Mouse (Mus musculus) kidney, adult 11 months (tissue): ENCODE measurements around the gene Adamts9.

ENCODE experiments used
- DNase-seq: peaks from one replicate; pipeline ENCODE4 v3.0.0; 2022

Gene Adamts9

DNA sequence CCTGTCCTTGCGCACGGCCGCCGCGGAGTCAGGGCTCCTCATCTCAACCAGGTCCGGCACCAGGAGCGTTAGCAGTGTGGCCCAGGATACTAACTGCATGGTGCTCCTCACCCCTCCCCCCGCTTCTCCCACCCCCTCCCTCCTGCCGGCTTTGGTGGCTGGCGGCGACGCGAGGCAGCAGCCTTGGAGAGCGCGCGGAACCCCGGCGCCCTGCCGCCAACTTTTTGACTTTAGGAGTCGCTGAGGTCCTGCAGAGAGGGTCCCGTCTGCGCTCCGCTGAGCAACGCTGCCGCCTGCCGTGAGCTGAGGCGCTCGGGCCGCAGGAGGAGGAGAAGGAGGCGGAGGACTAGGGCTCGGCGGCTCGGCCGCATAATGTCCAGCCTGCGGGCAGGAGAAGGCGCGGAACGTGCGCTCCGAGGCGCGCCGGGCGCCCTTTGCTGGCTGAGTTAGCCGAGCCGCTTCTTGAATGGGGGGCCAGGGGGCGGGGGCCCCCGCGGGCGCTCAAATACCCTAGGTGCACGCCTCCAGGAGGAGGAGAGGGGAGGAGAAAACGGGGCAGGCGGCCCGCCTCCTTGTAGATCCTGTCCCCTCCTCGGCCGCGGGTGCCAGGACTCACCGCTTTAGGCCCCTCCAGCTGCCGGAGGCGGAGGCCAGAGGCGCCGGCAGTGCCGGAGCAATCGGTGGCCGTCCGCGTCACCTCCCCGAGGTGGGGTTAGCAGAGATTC is at the start of gene Adamts9:
Adamts9 (minus strand) TSS at position 436 of the 725 bp plus-strand sequence.
- peak; percentile 89 for DNase-seq

DNA sequence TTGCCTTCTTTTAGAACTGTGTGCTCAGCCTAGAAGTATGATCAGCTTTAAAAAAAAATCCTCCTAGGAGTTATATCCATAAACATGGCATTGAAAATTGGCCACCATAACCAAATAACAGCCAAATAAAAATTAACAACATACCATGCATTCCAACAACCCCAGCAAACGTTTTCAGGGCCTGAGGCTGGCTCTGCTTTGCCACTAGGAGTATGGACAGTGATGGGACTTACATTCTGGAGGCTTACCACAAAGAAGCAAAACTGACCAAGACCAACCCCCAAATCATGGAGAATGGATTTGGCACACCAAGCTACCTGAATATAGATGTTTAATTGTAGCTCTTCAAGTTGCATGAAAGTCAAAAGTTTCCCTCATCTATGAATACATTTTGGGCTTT is 48.3 kb upstream of the Adamts9 start:
- no peak for DNase-seq

GRCm38 (mm10) chr6:92988620-92988998 is 45.3 kb upstream of the Adamts9 start:
- no peak for DNase-seq

- DNase-seq, result peak; percentile 50
These were observed 44.7 kb upstream of the Adamts9 start for GRCm38 (mm10) chr6:92987846-92988619.

- DNase-seq, result peak; percentile 41
These were observed 44.1 kb upstream of the Adamts9 start for GRCm38 (mm10) chr6:92987366-92987765.

DNA sequence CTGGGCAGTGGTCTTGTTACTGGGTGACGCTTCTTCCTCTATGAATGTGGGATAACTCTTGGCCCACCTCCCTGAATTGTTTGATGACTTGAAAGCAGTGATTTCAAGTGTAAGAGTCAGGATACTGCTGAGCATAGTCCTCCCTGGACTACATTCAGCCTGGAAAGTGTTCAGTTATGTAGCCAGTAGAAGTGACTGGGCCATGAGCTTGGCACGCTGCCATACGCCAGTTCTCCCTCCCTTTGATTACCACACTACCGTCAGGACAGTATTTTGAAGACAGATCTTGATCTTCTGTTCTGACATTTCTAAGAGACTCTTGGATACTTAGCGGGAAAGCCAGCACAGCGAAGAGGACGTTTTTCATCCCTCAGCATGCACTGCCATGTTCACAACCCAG is 40.1 kb upstream of the Adamts9 start:
- DNase-seq, result no peak

- DNase-seq, result no peak
These were observed 38.3 kb upstream of the Adamts9 start for GRCm38 (mm10) chr6:92981451-92982186.

GRCm38 (mm10) chr6:92973340-92973739 is 30.0 kb upstream of the Adamts9 start:
- DNase-seq, result no peak

DNA sequence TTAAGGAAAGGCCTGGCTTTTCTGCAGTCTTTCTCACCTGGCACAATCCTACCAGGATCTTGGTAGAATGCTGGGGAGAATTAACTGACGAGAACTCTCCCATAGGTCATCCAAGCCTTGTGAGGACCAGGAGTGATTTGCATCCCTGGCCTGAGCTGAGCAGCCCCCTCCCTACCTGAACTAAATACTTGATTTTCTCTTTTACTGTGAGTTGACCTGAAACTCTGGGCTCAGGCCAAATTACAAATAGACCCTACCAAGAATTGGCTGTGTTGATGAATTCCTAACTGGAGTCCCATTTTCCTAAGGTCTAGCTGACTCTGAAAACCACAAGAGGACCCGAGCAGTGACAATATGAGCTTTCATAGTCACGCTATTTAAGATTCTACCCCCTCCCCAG is 25.4 kb upstream of the Adamts9 start:
- DNase-seq, result no peak

- DNase-seq, result no peak
These were observed 24.9 kb upstream of the Adamts9 start for GRCm38 (mm10) chr6:92968216-92968615.

GRCm38 (mm10) chr6:92962966-92963365 is 19.7 kb upstream of the Adamts9 start:
- no peak for DNase-seq

GRCm38 (mm10) chr6:92960997-92961396 is 17.7 kb upstream of the Adamts9 start:
- DNase-seq, result no peak

GRCm38 (mm10) chr6:92959416-92959815 is 16.1 kb upstream of the Adamts9 start:
- DNase-seq, result no peak

- no peak for DNase-seq
These were observed 4.2 kb upstream of the Adamts9 start for GRCm38 (mm10) chr6:92947337-92948042.

- DNase-seq, result no peak
These were observed 1.4 kb upstream of the Adamts9 start for GRCm38 (mm10) chr6:92944711-92945110.

DNA sequence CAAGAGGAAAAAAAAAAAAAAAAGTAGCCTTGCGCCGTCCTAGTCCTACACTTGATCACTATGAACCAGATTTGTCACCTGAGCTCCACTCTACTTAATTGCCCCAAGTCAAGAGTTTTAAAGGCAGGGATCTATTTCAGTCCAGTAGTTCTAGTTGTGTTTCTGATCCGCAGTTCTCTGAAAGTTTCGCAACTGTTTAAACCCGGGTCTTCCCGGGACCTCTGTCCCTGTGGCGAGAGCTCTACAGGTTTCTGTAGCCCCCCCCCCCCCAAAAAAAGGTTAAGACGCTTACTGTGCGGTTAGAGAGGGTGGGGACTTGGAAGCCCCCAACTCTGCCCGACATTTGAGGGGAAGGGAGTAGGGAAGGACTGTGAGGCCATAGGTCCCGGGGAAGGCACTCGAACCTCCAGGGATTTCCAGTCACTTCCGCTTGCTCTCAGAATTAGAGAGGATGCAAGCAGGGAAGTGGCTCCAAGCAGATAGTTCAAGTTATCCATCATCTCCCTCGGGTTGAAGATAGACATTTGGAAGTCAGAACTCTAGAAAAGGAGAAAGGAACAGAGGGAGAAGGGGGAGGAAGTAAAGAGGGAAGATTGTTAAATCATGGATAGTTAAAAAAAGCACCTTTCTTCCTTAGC is 875 bp upstream of the Adamts9 start:
- DNase-seq, result no peak

DNA sequence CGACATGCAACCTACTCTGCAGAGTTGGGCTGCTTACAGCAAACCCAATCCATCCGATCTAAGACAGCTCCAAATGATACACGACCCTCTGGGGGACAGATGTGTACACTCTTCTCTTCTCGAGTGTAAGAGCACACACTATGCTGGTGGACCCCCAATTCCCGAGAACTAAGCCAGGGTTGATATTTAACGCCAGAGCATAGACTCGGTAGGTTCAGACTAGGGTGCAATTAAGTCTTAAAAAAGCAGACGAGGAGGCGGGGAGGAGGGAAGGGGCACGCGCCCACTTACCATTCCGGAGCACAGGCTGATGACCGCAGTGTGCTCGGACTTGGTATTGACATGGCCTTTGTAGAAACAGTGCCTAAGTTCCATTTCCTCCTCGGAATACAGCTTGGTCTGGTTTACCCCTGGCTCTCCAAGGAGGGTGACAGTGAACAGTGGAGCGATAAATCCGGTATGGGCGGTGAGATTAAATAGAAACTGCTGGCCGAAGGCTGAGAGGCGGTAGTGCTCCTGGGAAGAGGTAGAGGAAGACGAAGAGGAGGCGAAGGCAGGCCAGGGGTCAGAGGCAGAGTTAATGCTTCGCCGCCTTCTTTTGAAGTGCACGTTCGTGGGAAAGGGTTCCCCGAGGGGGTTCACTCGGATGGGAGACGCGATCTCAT is 1.4 kb downstream of the Adamts9 start:
- DNase-seq, result peak; percentile 53

GRCm38 (mm10) chr6:92941281-92941731 is 2.0 kb downstream of the Adamts9 start:
- peak; percentile 94 for DNase-seq

- DNase-seq, result peak; percentile 57
These were observed 2.8 kb downstream of the Adamts9 start for GRCm38 (mm10) chr6:92940191-92941131.

GRCm38 (mm10) chr6:92928261-92928660 is 15.0 kb downstream of the Adamts9 start:
- DNase-seq, result no peak

DNA sequence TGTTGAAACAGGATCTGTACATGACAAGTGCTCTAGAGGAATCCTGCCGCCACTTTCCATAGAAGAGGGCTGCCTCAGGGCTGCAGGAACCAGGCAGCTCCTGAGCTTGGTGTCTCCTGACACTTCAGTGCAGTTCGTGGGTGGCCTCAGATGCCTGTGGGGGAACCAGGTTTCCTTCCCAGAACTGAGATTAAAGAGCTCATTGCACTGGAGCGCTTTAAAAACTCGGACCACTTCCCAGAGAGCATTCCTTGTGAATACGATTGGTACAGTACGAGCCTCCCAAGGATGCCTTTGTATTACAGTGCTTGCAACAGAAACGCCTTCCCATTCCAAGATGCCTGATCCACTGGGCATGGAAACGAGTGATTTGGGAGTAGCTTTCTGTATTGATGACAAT is 18.8 kb downstream of the Adamts9 start:
- no peak for DNase-seq
